Mouse (Mus musculus) CH12.LX (cell line): ENCODE results near the gene Usp46. TPM values are rescaled to one million over a fixed set of nuclear protein-coding genes. Genes with fewer than 3 reads are reported as not detected.

Experiments used
- DNase-seq: peaks from one replicate; pipeline ENCODE4 v3.0.0-alpha.2; 2013; ENCODE audit errors: extremely low read depth
- H3K27ac ChIP-seq: 2 replicates; pipeline ENCODE4 v1.5.1; 2012; ENCODE audit warnings: low read depth, mild to moderate bottlenecking, control low read depth, moderate library complexity; ENCODE audit not compliant: insufficient read depth
- H3K27me3 ChIP-seq: replicated peaks from 2 replicates; pipeline ENCODE3; 2012; ENCODE audit warnings: inconsistent platforms
- H3K36me3 ChIP-seq, 2 experiments: replicated peaks in 1 of 2; 2 replicates each; pipeline versions ENCODE3 to v1.6.1; 2012; ENCODE audit warnings: inconsistent platforms in 1 of 2, low read length in 1 of 2, mild to moderate bottlenecking in 1 of 2, mixed read lengths in 1 of 2, moderate library complexity in 1 of 2; ENCODE audit not compliant: control insufficient read depth in 1 of 2, insufficient read depth in 1 of 2
- H3K4me1 ChIP-seq, 2 experiments: 2 replicates each; pipeline ENCODE4 v1.6.1; 2012; ENCODE audit warnings: inconsistent platforms in 1 of 2, moderate library complexity in 1 of 2; ENCODE audit not compliant: insufficient read depth in 2 of 2, control insufficient read depth in 1 of 2
- H3K4me2 ChIP-seq: 2 replicates; pipeline ENCODE4 v1.6.1; 2012; ENCODE audit warnings: low read depth, mild to moderate bottlenecking, control low read depth; ENCODE audit not compliant: poor library complexity, insufficient read depth, severe bottlenecking
- H3K4me3 ChIP-seq, 3 experiments: fragments of 150-350 bp in 1 of 3; sonication (generic) in 1 of 3; replicated peaks in 1 of 3; 2 replicates each; pipeline versions ENCODE3 to v1.5.1; 2011 to 2012; ENCODE audit warnings: low read depth in 2 of 3, low read length in 2 of 3, mild to moderate bottlenecking in 2 of 3, moderate library complexity in 2 of 3, control low read depth in 1 of 3, improper control_type of control experiment in 1 of 3, inconsistent platforms in 1 of 3, mixed read lengths in 1 of 3; ENCODE audit not compliant: poor library complexity in 1 of 3
- H3K79me2 ChIP-seq: replicated peaks from 2 replicates; pipeline ENCODE4 v1.6.1; 2012; ENCODE audit warnings: mild to moderate bottlenecking, moderate library complexity; ENCODE audit not compliant: control insufficient read depth, poor library complexity, insufficient read depth, severe bottlenecking; ENCODE audit errors: extremely low read depth
- H3K9ac ChIP-seq: 2 replicates; pipeline ENCODE4 v1.6.1; 2012; ENCODE audit warnings: low read depth, mild to moderate bottlenecking, control low read depth, moderate library complexity; ENCODE audit not compliant: insufficient read depth
- H3K9me3 ChIP-seq: replicated peaks from 2 replicates; pipeline ENCODE3; 2012; ENCODE audit warnings: low read length, inconsistent platforms, mixed read lengths
- CHD1 ChIP-seq: IDR thresholded peaks from 2 replicates; pipeline ENCODE4 v1.6.1; 2012; ENCODE audit warnings: low read depth, low read length, improper control_type of control experiment, inconsistent platforms
- E2F4 ChIP-seq: IDR thresholded peaks from 2 replicates; pipeline ENCODE4 v1.6.1; 2011; ENCODE audit warnings: low read depth, low read length, improper control_type of control experiment; ENCODE audit not compliant: insufficient replicate concordance
- ELF1 ChIP-seq: IDR thresholded peaks from 2 replicates; pipeline ENCODE4 v1.6.1; 2014; ENCODE audit warnings: low read depth, mild to moderate bottlenecking, inconsistent platforms, low read length, improper control_type of control experiment
- EP300 ChIP-seq: IDR thresholded peaks from 2 replicates; pipeline ENCODE4 v1.6.1; 2011; ENCODE audit warnings: low read length, improper control_type of control experiment
- ETS1 ChIP-seq: conservative IDR thresholded peaks from 2 replicates; pipeline ENCODE4 v1.6.1; 2012; ENCODE audit warnings: low read depth, mild to moderate bottlenecking, inconsistent platforms, low read length, improper control_type of control experiment, moderate library complexity
- HCFC1 ChIP-seq: IDR thresholded peaks from 2 replicates; pipeline ENCODE4 v1.6.1; 2012; ENCODE audit warnings: low read depth, mild to moderate bottlenecking, inconsistent platforms, low read length, improper control_type of control experiment
- IRF4 ChIP-seq: IDR thresholded peaks from 2 replicates; pipeline ENCODE4 v1.6.1; 2014; ENCODE audit warnings: low read depth, mild to moderate bottlenecking, inconsistent platforms, low read length, improper control_type of control experiment
- JUN ChIP-seq: IDR thresholded peaks from 2 replicates; pipeline ENCODE4 v1.6.1; 2011; ENCODE audit warnings: low read depth, mild to moderate bottlenecking, low read length, improper control_type of control experiment, moderate library complexity; ENCODE audit not compliant: insufficient read depth
- KAT2A ChIP-seq: IDR thresholded peaks from 2 replicates; pipeline ENCODE4 v1.6.1; 2012; ENCODE audit warnings: low read length, improper control_type of control experiment, inconsistent platforms; ENCODE audit not compliant: insufficient replicate concordance
- MAFK ChIP-seq: IDR thresholded peaks from 2 replicates; pipeline ENCODE4 v1.6.1; 2011; ENCODE audit warnings: low read length, improper control_type of control experiment; ENCODE audit not compliant: insufficient replicate concordance
- MAZ ChIP-seq: IDR thresholded peaks from 2 replicates; pipeline ENCODE4 v1.6.1; 2012; ENCODE audit warnings: low read depth, mild to moderate bottlenecking, inconsistent platforms, low read length, improper control_type of control experiment, moderate library complexity
- MXI1 ChIP-seq: IDR thresholded peaks from 2 replicates; pipeline ENCODE4 v1.6.1; 2011; ENCODE audit warnings: mild to moderate bottlenecking, low read depth, low read length, improper control_type of control experiment
- NELFE ChIP-seq: IDR thresholded peaks from 2 replicates; pipeline ENCODE4 v1.6.1; 2011; ENCODE audit warnings: low read depth, low read length, improper control_type of control experiment
- NRF1 ChIP-seq: IDR thresholded peaks from 2 replicates; pipeline ENCODE4 v1.6.1; 2014; ENCODE audit warnings: low read depth, mild to moderate bottlenecking, inconsistent platforms, low read length, improper control_type of control experiment, moderate library complexity
- RAD21 ChIP-seq: IDR thresholded peaks from 2 replicates; pipeline ENCODE4 v1.6.1; 2011; ENCODE audit warnings: low read depth, mild to moderate bottlenecking, low read length, improper control_type of control experiment, moderate library complexity
- RCOR1 ChIP-seq: conservative IDR thresholded peaks from 2 replicates; pipeline ENCODE4 v1.6.1; 2012; ENCODE audit warnings: low read depth, mild to moderate bottlenecking, inconsistent platforms, low read length, improper control_type of control experiment
- SIN3A ChIP-seq: IDR thresholded peaks from 2 replicates; pipeline ENCODE4 v1.6.1; 2012; ENCODE audit warnings: low read length, improper control_type of control experiment, inconsistent platforms
- TCF12 ChIP-seq: IDR thresholded peaks from 2 replicates; pipeline ENCODE4 v1.6.1; 2014; ENCODE audit warnings: low read depth, mild to moderate bottlenecking, inconsistent platforms, low read length, improper control_type of control experiment
- USF2 ChIP-seq: conservative IDR thresholded peaks from 2 replicates; pipeline ENCODE4 v1.6.1; 2011; ENCODE audit warnings: low read depth, low read length, improper control_type of control experiment
- ZKSCAN1 ChIP-seq: IDR thresholded peaks from 2 replicates; pipeline ENCODE4 v1.6.1; 2012; ENCODE audit warnings: low read depth, inconsistent platforms, low read length, improper control_type of control experiment, borderline replicate concordance
- ZNF384 ChIP-seq: IDR thresholded peaks from 2 replicates; pipeline ENCODE4 v1.6.1; 2012; ENCODE audit warnings: low read depth, low read length, improper control_type of control experiment, inconsistent platforms
- dilution Hi-C: fragments of 300-500 bp; cut with MboI; formaldehyde crosslinking; loops from 2 replicates; pipeline ENCODE4 v1.14.3; 2020; ENCODE audit warnings: low sequenced_read_pairs; ENCODE audit not compliant: extremely low pct_unique_long_range_greater_than_20kb, extremely low pct_ligation_motif_present
- in situ Hi-C: fragments of 300-500 bp; cut with MboI; formaldehyde crosslinking; loops from 3 replicates; pipeline ENCODE4 v1.14.3; 2019; ENCODE audit warnings: low sequenced_read_pairs, low pct_ligation_motif_present, low pct_unique_long_range_greater_than_20kb, mixed read lengths
- polyA plus RNA-seq: library from polyadenylated mRNA; unstranded; fragments of >175 nt; gene quantifications from 2 replicates; pipeline ENCODE4 v1.2.1, GENCODE M21; 2012; ENCODE audit warnings: low read depth; ENCODE audit not compliant: insufficient read length
- total RNA-seq, 2 experiments: library from RNA; depleted of rRNA; stranded (reverse); fragments of 300-350 nt in 1 of 2; fragments of >200 nt in 1 of 2; gene quantifications; 2 replicates each; pipeline ENCODE4 v1.2.3; 2012 to 2014

Usp46 gene
- total and polyA plus RNA-seq, 3 experiments, result 5.1 to 16.3 (median 15.6) TPM

DNA sequence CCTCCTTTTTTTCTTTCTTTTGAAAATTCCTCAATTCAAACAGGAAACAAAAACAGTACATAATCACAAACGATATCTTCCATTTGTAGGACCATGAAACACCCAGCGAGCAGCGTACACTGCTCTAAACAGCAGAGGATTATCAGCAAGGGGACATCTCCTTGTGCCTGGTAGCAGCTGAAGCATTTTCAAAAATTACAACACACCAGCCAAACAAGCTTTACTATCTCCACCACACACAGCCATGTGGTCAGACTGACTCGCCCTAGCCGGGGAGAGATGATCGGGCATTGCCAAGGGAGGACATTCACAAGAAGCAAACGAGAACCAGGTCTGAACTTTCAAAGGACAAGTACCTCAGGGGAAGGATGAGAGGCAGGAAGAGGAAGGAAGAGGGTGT, 3.4 kb downstream of the Usp46 start:
- H3K27me3 ChIP-seq, result no peaks in the 10 kb centered on the region
- no peaks in the 10 kb centered on the region for H3K9me3 ChIP-seq
- TF ChIP-seq IRF4 (no peak), USF2 (no peak), RCOR1 (no peak), ZKSCAN1 (no peak)
- TF ChIP-seq, all 38 proteins: peak for 0
- Histone ChIP-seq H3K79me2 (no peaks in the 10 kb centered on the region; the same call in 1 of the 2 replicates), H3K27ac (no peak overlapping the region), H3K36me3 (peaks cover 0 to 7% of the 10 kb centered on the region in 2 experiments), H3K4me1 (peaks cover 3 to 27% of the 10 kb centered on the region in 2 experiments; a peak in 3 of 4 replicates), H3K9ac (no peak overlapping the region), H3K4me3 (no peak overlapping the region), H3K4me2 (no peak overlapping the region)
- in situ Hi-C loops (no loop called here), dilution Hi-C loops (no loop called here)
- no peak for DNase-seq

DNA sequence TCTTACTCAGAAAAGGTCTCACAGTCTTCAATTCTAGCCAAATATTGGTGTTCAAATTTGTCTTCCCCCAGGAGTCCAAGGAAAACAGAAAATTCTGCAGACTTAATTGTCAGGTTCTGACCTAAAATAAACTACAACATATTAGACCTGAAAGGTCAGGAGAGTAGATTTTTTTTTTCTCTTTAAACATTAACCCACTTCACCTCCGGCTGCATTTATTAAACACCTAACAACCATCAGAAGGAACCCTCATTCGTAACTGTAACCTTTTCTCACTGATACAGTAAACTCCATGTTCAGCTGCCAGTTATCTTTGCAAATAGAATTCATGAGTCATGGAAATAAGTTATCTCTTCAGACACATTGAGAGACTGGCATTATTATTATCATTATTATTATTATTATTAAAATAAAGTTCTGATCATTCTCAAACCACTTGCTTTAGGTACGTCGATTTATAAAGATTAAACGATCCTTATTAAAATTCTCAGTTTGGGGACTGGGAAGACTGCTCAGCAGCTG, 4.9 kb downstream of the Usp46 start:
- TF ChIP-seq JUN (no peak), RCOR1 (no peak), E2F4 (no peak), ZKSCAN1 (no peak), KAT2A (no peak), MAZ (no peak), ZNF384 (no peak), SIN3A (no peak), ELF1 (no peak), RAD21 (no peak), HCFC1 (no peak), IRF4 (no peak), CHD1 (no peak), ETS1 (no peak), NELFE (no peak), NRF1 (no peak), EP300 (no peak), MAFK (no peak), MXI1 (no peak), TCF12 (no peak)
- Histone ChIP-seq H3K9me3 (no peaks in the 10 kb centered on the region), H3K4me2 (no peak overlapping the region), H3K79me2 (no peaks in the 10 kb centered on the region; the same call in 1 of the 2 replicates), H3K27ac (no peak overlapping the region), H3K27me3 (no peaks in the 10 kb centered on the region), H3K4me3 (no peak overlapping the region), H3K4me1 (peaks cover 3 to 21% of the 10 kb centered on the region in 2 experiments; a peak in 3 of 4 replicates), H3K9ac (no peak overlapping the region), H3K36me3 (peaks cover 0 to 10% of the 10 kb centered on the region in 2 experiments)
- dilution Hi-C loops (no loop called here), in situ Hi-C loops (no loop called here)
- DNase-seq, result no peak
